Mouse (Mus musculus): ENCODE results near the gene N4bp1. TPM values are rescaled to one million over a fixed set of nuclear protein-coding genes. Genes with fewer than 3 reads are reported as not detected.

Gene N4bp1
- polyA plus RNA-seq, 1 experiment from 2014 or later = 13.1 TPM

DNA sequence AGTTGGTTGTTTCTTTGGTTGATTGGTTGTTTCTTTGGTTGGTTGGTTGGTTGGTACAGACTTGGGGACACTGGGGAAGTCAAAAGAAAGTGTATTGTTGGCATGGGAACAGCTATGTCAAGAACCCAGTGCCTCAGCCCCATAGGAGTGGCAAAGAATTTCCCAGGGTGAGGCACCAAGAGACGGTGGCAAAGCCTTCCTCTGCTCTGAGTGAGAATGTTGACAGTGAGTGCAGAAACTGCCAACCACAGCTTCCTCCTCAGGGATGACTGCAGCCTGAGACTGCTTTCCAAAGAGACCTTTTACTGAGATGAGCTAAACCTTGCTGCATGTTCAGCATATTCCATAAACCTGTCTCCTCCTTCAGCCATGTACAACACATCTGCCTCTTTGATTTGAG lies 6.5 kb upstream of the N4bp1 start:
- H3K4me1 ChIP-seq (ENCODE audit: control insufficient read depth, insufficient read depth, low read length) = no peaks in the 10 kb centered on the region
- no peaks in the 10 kb centered on the region for H3K9me3 ChIP-seq (ENCODE audit: control insufficient read depth, low read depth, low read length)
- no peak overlapping the region for H3K27ac ChIP-seq (ENCODE audit: low read length)
- no peak for ATAC-seq (ENCODE audit: insufficient number of reproducible peaks, insufficient read depth, low FRiP score, low read depth)
- no peak overlapping the region for H3K9ac ChIP-seq (replicated peaks; ENCODE audit: low read depth, low read length)
- H3K4me2 ChIP-seq (replicated peaks; ENCODE audit: low read depth, low read length) = no peak overlapping the region
- no peak overlapping the region for H3K4me3 ChIP-seq (ENCODE audit: low read depth, low read length)
- WGBS = 78% methylated on average over 1 of the region's 1 CpGs
- H3K27me3 ChIP-seq (ENCODE audit: control insufficient read depth, insufficient read depth, low read length) = no peaks in the 10 kb centered on the region
- H3K36me3 ChIP-seq (ENCODE audit: control insufficient read depth, insufficient read depth, low read length) = no peaks in the 10 kb centered on the region

DNA sequence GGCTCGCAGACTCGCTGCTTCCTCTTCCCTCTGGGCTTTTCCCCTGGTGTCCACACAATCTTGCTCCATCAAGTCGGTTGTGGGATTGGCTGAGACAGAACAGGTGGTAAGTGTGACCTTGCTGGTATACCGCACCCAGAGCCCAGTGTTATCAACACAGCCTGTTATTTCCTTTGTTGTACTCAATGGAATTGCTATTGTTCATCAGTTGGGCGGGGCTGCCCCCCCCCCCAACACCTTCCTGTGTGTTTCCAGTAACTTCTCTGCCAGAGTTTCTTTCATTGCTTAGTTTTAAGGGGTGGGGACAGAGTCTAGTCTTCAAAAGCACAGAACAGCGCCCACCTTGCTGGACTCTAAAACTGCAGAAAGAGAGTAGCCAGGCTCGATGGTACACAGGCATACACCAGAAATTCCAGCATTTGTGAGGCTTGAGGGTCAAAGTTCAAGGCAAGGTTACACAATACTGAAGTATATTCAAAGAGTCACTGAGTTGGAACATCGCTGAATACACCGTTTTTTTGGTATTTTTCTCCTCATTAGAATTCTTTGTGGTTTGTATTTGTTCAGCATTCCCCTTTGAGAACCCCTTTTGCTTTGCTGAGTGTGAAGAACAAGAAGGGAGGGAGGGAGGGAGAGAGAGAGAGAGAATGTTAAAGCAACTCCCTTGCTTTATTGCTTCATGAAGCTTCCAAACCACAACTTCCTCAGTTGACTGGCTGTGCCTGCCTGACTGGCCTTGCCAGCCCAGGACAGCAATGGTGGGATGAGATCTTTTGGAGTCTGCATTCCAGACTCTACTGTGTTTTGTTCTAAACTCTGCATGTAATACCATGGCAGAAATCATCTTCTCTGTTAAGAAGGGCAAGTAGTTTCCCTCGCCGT lies 3.2 kb upstream of the N4bp1 start:
- no peak overlapping the region for H3K9ac ChIP-seq (replicated peaks; ENCODE audit: low read depth, low read length)
- 59% methylated on average over 11 of the region's 11 CpGs for WGBS
- H3K27ac ChIP-seq (ENCODE audit: low read length) = no peak overlapping the region
- ATAC-seq (ENCODE audit: insufficient number of reproducible peaks, insufficient read depth, low FRiP score, low read depth) = no peak
- no peak overlapping the region for H3K4me2 ChIP-seq (replicated peaks; ENCODE audit: low read depth, low read length)
- no peaks in the 10 kb centered on the region for H3K27me3 ChIP-seq (ENCODE audit: control insufficient read depth, insufficient read depth, low read length)
- no peak overlapping the region for H3K4me3 ChIP-seq (ENCODE audit: low read depth, low read length)
- H3K36me3 ChIP-seq (ENCODE audit: control insufficient read depth, insufficient read depth, low read length) = no peaks in the 10 kb centered on the region
- no peaks in the 10 kb centered on the region for H3K9me3 ChIP-seq (ENCODE audit: control insufficient read depth, low read depth, low read length)
- peaks cover 7% of the 10 kb centered on the region; the same call in 1 of the 2 replicates for H3K4me1 ChIP-seq (ENCODE audit: control insufficient read depth, insufficient read depth, low read length)

DNA sequence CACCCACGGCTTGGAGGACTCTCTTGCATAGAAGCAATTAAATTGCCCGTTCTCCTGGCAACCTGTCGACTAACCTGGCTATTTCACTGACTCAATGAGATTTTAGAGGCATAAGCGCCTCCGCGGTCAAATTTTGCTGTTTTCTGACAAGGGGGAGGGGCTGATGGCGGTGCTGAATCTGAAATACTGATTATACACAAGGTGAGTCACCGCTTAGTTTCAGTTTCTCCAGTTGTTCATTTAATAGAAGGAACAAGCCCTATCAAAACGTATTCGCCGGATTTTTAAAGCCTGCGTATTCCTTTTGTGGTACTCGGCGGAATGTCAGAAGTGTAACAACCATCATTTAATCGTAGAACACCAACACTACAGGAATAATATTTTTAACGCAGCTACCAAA lies 991 bp downstream of the N4bp1 start:
- WGBS = under 1% methylated on average over 16 of the region's 16 CpGs
- Histone ChIP-seq H3K27ac (ENCODE audit: low read length) (peak overlapping the region; percentile 90), H3K4me1 (ENCODE audit: control insufficient read depth, insufficient read depth, low read length) (peaks cover 19% of the 10 kb centered on the region; the same call in 1 of the 2 replicates), H3K4me3 (ENCODE audit: low read depth, low read length) (peak overlapping the region; percentile 91), H3K36me3 (ENCODE audit: control insufficient read depth, insufficient read depth, low read length) (no peaks in the 10 kb centered on the region), H3K27me3 (ENCODE audit: control insufficient read depth, insufficient read depth, low read length) (no peaks in the 10 kb centered on the region), H3K9ac (replicated peaks; ENCODE audit: low read depth, low read length) (peak overlapping the region; percentile 78), H3K9me3 (ENCODE audit: control insufficient read depth, low read depth, low read length) (no peaks in the 10 kb centered on the region), H3K4me2 (replicated peaks; ENCODE audit: low read depth, low read length) (peak overlapping the region; percentile 89)
- no peak for ATAC-seq (ENCODE audit: insufficient number of reproducible peaks, insufficient read depth, low FRiP score, low read depth)

DNA sequence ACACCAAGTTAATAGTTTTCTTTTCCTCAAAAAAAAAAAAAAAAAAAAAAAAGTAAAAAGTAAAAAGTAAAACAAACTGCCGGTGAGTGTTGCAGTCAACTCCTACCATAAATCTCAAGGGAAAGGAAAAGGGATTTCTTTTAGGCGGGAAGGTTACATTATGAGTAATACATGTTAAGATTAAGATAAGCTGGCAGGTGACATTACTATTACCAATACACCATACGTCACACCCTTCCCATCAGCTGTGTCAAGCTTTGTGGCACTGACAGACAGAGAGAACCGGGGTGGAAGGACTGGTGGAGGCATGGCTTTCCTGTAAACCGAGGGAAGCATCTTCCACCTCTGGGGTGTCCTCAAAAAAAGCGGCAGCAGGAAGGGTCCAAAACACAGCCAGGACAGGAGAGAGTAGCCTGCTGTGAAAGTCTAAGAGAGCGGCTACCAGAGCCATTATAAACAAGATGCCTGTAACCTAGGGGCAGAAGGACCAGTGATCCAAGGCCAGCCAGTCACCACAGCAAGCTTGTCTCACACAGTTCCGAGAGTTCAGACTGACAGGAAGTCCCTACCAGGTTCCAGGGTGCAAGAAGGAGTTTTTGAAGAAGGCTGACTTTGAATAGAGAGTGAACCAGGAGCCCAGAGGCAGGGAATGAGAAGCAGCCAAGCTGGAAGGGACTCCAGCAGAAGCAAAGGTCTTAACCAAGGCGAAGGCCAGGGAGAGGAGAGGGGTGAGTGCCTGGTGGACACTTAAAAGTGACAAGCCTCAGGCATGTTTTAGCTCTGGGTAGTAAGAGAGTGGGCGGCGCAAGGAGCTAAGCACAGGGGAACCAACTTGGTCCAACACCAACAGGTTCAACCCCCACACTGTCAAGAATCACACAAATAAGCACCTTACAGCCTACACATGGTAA lies 2.2 kb downstream of the N4bp1 start:
- Histone ChIP-seq H3K4me2 (replicated peaks; ENCODE audit: low read depth, low read length) (peak overlapping the region; percentile 89), H3K27me3 (ENCODE audit: control insufficient read depth, insufficient read depth, low read length) (no peaks in the 10 kb centered on the region), H3K36me3 (ENCODE audit: control insufficient read depth, insufficient read depth, low read length) (no peaks in the 10 kb centered on the region), H3K27ac (ENCODE audit: low read length) (no peak overlapping the region), H3K4me3 (ENCODE audit: low read depth, low read length) (peak overlapping the region; percentile 91; the same call in 1 of the 2 replicates), H3K9me3 (ENCODE audit: control insufficient read depth, low read depth, low read length) (no peaks in the 10 kb centered on the region), H3K4me1 (ENCODE audit: control insufficient read depth, insufficient read depth, low read length) (peaks cover 19% of the 10 kb centered on the region; the same call in 1 of the 2 replicates), H3K9ac (replicated peaks; ENCODE audit: low read depth, low read length) (no peak overlapping the region)
- no peak for ATAC-seq (ENCODE audit: insufficient number of reproducible peaks, insufficient read depth, low FRiP score, low read depth)
- 63% methylated on average over 11 of the region's 11 CpGs for WGBS

DNA sequence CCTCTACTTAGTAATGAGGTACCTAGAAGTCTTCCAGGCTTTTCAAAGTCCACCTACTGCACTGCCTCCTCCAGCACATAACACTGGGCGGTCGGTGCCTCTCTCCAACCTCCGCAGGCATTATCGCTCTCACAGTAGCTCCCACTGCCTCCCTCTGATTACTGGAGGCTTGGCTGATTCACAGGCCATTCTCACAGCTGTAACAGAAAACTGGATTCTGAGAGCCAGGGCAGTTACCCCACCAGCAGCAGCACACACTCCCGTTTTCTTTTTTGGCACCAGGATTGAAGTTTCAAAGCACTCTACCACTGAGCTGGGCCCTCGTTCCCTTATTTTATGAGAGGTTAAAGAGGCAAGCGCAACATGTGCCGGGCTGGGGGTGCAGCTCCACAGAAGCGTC lies 3.1 kb downstream of the N4bp1 start:
- no peak for ATAC-seq (ENCODE audit: insufficient number of reproducible peaks, insufficient read depth, low FRiP score, low read depth)

DNA sequence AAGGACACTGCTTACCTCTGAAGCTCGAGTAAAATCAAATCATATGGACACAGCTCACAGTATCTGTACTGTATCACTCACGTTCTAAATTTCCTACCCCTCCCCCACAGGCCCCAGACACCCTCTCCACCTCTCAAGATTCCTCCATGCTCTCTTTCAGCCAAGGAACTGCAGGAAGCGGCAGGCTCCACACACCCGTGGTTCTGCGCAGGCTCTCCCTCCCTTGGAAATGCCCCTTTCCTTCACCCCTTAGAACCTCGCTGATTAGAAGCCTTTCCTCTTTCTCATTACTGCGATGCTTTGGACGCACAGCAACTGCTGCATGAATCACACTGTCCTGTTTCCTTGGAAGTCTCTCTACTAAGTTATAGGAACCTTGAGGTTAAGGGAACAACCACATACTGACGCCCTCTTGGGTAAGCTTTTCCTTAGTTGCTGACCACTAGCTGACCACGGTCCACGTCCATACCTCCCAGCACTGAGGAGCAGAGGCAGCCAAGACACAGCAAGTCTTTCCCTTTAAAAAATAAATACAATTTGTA lies 3.9 kb downstream of the N4bp1 start:
- 79% methylated on average over 11 of the region's 11 CpGs for WGBS
- no peaks in the 10 kb centered on the region for H3K36me3 ChIP-seq (ENCODE audit: control insufficient read depth, insufficient read depth, low read length)
- H3K9me3 ChIP-seq (ENCODE audit: control insufficient read depth, low read depth, low read length) = no peaks in the 10 kb centered on the region

More for the DNA sequence above, 3.1 kb downstream of the N4bp1 start:
- H3K27me3 ChIP-seq (ENCODE audit: control insufficient read depth, insufficient read depth, low read length) = no peaks in the 10 kb centered on the region
- 85% methylated on average over 9 of the region's 9 CpGs for WGBS
- no peak overlapping the region for H3K4me2 ChIP-seq (replicated peaks; ENCODE audit: low read depth, low read length)
- no peaks in the 10 kb centered on the region for H3K9me3 ChIP-seq (ENCODE audit: control insufficient read depth, low read depth, low read length)
- no peaks in the 10 kb centered on the region for H3K36me3 ChIP-seq (ENCODE audit: control insufficient read depth, insufficient read depth, low read length)
- peaks cover 19% of the 10 kb centered on the region; the same call in 1 of the 2 replicates for H3K4me1 ChIP-seq (ENCODE audit: control insufficient read depth, insufficient read depth, low read length)
- H3K9ac ChIP-seq (replicated peaks; ENCODE audit: low read depth, low read length) = no peak overlapping the region
- no peak overlapping the region for H3K27ac ChIP-seq (ENCODE audit: low read length)
- no peak overlapping the region for H3K4me3 ChIP-seq (ENCODE audit: low read depth, low read length)

DNA sequence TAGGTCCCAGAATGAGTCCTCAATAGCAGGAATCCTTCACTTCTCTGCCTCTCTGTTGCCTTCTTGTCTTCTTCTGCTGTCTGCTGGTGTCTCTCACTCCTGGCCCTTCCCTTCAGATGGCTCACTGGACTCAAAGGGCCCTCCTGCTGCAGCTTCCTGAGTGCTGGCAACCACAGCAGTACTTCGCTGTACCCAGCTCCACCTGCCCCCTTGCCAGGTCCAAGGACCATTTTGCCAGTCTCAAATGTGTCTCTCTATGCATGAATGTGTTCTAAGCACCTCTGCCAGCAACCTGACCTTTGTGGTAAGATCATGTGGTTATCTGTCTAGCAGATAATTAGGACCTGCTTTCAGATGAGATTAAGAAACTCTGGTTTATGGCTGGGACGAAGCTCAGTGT lies 8.2 kb downstream of the N4bp1 start:
- Histone ChIP-seq H3K4me2 (replicated peaks; ENCODE audit: low read depth, low read length) (no peak overlapping the region), H3K4me1 (ENCODE audit: control insufficient read depth, insufficient read depth, low read length) (peaks cover 18% of the 10 kb centered on the region; the same call in 1 of the 2 replicates), H3K9ac (replicated peaks; ENCODE audit: low read depth, low read length) (no peak overlapping the region), H3K27ac (ENCODE audit: low read length) (no peak overlapping the region), H3K9me3 (ENCODE audit: control insufficient read depth, low read depth, low read length) (no peaks in the 10 kb centered on the region), H3K4me3 (ENCODE audit: low read depth, low read length) (no peak overlapping the region), H3K27me3 (ENCODE audit: control insufficient read depth, insufficient read depth, low read length) (no peaks in the 10 kb centered on the region), H3K36me3 (ENCODE audit: control insufficient read depth, insufficient read depth, low read length) (no peaks in the 10 kb centered on the region)
- WGBS = 89% methylated on average over 2 of the region's 2 CpGs
- ATAC-seq (ENCODE audit: insufficient number of reproducible peaks, insufficient read depth, low FRiP score, low read depth) = no peak

More for the DNA sequence above, 3.9 kb downstream of the N4bp1 start:
- Histone ChIP-seq H3K4me1 (ENCODE audit: control insufficient read depth, insufficient read depth, low read length) (peaks cover 19% of the 10 kb centered on the region; the same call in 1 of the 2 replicates), H3K27ac (ENCODE audit: low read length) (no peak overlapping the region), H3K9ac (replicated peaks; ENCODE audit: low read depth, low read length) (no peak overlapping the region), H3K4me3 (ENCODE audit: low read depth, low read length) (no peak overlapping the region), H3K4me2 (replicated peaks; ENCODE audit: low read depth, low read length) (no peak overlapping the region), H3K27me3 (ENCODE audit: control insufficient read depth, insufficient read depth, low read length) (no peaks in the 10 kb centered on the region)
- no peak for ATAC-seq (ENCODE audit: insufficient number of reproducible peaks, insufficient read depth, low FRiP score, low read depth)

DNA sequence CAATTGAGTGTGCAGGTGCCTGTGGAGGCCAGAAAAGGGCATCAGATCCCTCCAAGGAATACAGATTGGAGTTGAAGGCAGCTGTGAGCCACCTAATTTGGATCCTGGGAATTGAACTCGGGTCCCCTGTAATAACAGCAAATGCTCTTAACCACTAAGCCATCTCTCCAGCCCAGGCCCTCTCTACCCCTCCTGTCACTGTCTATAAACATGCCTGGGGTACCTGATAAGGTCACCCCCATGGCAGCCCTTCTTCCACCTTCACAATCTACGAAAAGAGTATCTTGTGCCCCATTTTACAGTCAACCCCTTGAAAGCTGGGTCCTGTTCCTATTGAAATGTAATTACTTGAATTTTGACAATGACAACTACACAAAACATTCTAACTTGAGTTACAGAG lies 11.0 kb downstream of the N4bp1 start:
- no peak overlapping the region for H3K27ac ChIP-seq (ENCODE audit: low read length)
- ATAC-seq (ENCODE audit: insufficient number of reproducible peaks, insufficient read depth, low FRiP score, low read depth) = no peak
- WGBS = 85% methylated on average over 2 of the region's 2 CpGs

More for the DNA sequence above, 11.0 kb downstream of the N4bp1 start:
- no peak overlapping the region for H3K4me3 ChIP-seq (ENCODE audit: low read depth, low read length)
- H3K4me1 ChIP-seq (ENCODE audit: control insufficient read depth, insufficient read depth, low read length) = peaks cover 16% of the 10 kb centered on the region; the same call in 1 of the 2 replicates
- H3K9me3 ChIP-seq (ENCODE audit: control insufficient read depth, low read depth, low read length) = no peaks in the 10 kb centered on the region
- no peaks in the 10 kb centered on the region for H3K27me3 ChIP-seq (ENCODE audit: control insufficient read depth, insufficient read depth, low read length)
- no peak overlapping the region for H3K9ac ChIP-seq (replicated peaks; ENCODE audit: low read depth, low read length)
- H3K4me2 ChIP-seq (replicated peaks; ENCODE audit: low read depth, low read length) = no peak overlapping the region
- H3K36me3 ChIP-seq (ENCODE audit: control insufficient read depth, insufficient read depth, low read length) = no peaks in the 10 kb centered on the region
